Mouse (Mus musculus) hindbrain, embryonic 15.5 days (tissue): Measurements from ENCODE around the gene Etaa1. TPM values are rescaled to one million over a fixed set of nuclear protein-coding genes. Genes with fewer than 3 reads are reported as not detected.

Experiments used
- ATAC-seq: fragments of 200-750 bp; cut with Nextera tagmentation; 2 replicates; pipeline ENCODE4 v1.8.0; 2017; ENCODE audit warnings: low read depth, moderate number of reproducible peaks, moderate TSS enrichment; ENCODE audit not compliant: low FRiP score
- H3K27ac ChIP-seq: fragments of 300-500 bp; sonication (generic); replicated peaks from 2 replicates; pipeline ENCODE4 v1.5.1; 2015; ENCODE audit warnings: mild to moderate bottlenecking, inconsistent platforms
- H3K27me3 ChIP-seq: fragments of 300-500 bp; sonication (generic); 2 replicates; pipeline ENCODE4 v1.6.1; 2015; ENCODE audit warnings: control low read depth, inconsistent platforms
- H3K36me3 ChIP-seq: fragments of 300-500 bp; sonication (generic); 2 replicates; pipeline ENCODE4 v1.6.1; 2015; ENCODE audit warnings: control low read depth, inconsistent platforms
- H3K4me1 ChIP-seq: fragments of 300-500 bp; sonication (generic); replicated peaks from 2 replicates; pipeline ENCODE4 v1.6.1; 2015; ENCODE audit warnings: control low read depth, inconsistent platforms
- H3K4me2 ChIP-seq: fragments of 300-500 bp; sonication (generic); 2 replicates; pipeline ENCODE4 v1.6.1; 2015; ENCODE audit warnings: moderate library complexity, mild to moderate bottlenecking, inconsistent platforms
- H3K4me3 ChIP-seq: fragments of 300-500 bp; sonication (generic); 2 replicates; pipeline ENCODE4 v1.5.1; 2015; ENCODE audit warnings: mild to moderate bottlenecking, inconsistent platforms
- H3K9ac ChIP-seq: fragments of 300-500 bp; sonication (generic); 2 replicates; pipeline ENCODE4 v1.6.1; 2015; ENCODE audit warnings: inconsistent platforms
- H3K9me3 ChIP-seq: fragments of 300-500 bp; sonication (generic); 2 replicates; pipeline ENCODE4 v1.6.1; 2016; ENCODE audit warnings: control low read depth, inconsistent platforms
- WGBS: fragments of 180-500 bp; shearing (Covaris S2); methylation state at CpG from one replicate; pipeline ENCODE4 v1.1.7; 2015; 5-methylcytosine and 5-hydroxymethylcytosine counted together
- polyA plus RNA-seq: library from polyadenylated mRNA; unstranded; fragments of >200 nt; fragmentation: Nextera tagmentation; extraction: Ambion mirVana; gene quantifications from 2 replicates; pipeline ENCODE4 v1.2.1, GENCODE M21; 2015

Etaa1 gene
- 7.2 and 7.8 TPM in 2 replicates for polyA plus RNA-seq

DNA sequence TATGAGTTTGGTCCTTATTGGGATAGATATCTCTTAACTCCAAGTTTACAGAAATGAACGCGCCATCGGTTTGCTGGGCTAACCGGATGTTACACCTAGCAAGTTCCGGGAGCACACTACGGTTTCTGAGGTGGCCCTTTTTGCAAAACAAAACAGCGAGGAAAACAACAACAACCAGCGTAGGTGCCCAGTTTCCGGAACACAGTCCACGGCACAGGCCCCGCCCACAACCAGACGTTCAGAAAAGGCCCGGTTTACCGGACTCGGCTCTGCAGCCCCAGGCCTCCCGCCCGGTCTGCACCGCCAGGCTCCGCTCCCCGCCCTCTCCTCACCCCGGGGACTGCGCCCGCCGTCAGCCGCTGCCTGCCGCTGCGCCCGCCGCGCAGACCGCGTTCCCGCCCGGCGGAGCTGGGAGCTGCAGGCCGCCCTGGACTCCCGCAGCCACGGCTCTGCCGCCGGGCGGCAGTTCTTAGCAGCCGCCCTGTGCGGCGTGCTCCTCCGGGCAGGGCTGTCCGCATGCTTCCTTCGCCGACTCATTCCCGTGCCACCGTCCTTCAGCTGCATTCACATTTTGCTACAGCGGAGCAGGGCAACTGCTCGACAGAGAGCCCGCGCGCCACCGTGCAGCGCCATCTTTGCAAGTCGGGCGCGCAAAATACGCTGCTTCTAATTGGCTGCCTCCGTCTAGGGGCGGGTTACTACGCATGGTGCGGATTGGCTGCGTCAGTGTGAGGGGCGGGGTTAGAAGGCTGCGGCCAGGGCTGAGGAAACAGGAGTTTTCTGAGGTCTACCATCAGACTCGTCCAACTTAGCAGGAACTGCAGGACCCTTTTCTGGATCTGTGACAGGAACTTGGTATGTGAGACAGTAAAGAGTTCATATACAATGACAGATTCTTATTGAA, at the start of gene Etaa1:
Gene Etaa1 (minus strand): TSS at position 645 of the 904 bp plus-strand sequence.
- peak within 1 kb of the TSS; percentile 95 for H3K27ac ChIP-seq
- no peaks in the 10 kb centered on the region for H3K9me3 ChIP-seq
- under 1% methylated on average over 68 of the region's 69 CpGs for WGBS
- peak within 1 kb of the TSS; percentile 96 for H3K4me3 ChIP-seq
- no peaks in the 10 kb centered on the region for H3K27me3 ChIP-seq
- H3K4me2 ChIP-seq: peak within 1 kb of the TSS; percentile 74
- ATAC-seq: peak; percentile 99
- H3K4me1 ChIP-seq: peaks cover 24% of the 10 kb centered on the region
- H3K36me3 ChIP-seq: peaks cover 10% of the 10 kb centered on the region
- H3K9ac ChIP-seq: peak within 1 kb of the TSS; percentile 88

DNA sequence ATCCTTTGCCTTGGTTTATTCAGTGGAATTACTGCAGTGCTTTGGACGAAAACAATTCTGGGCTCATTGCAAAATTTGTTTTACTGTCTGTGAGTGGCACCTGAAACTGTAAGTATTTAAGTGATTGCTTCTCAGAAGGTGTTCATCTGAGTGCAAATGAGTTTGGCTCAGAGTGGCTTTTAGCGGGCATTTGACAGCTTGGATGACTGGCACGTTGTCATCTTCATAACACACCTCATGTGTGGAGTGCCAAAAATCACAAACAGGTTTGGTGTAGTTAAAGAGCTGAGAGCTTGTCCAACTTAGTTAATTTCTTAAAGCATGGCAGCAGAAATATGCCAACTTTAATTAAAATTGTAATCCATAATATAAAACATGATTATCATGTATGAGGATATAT, 40.5 kb upstream of the Etaa1 start:
- Histone ChIP-seq H3K4me3 (no peak overlapping the region), H3K4me1 (no peaks in the 10 kb centered on the region), H3K27ac (no peak overlapping the region), H3K36me3 (no peaks in the 10 kb centered on the region), H3K9me3 (no peaks in the 10 kb centered on the region), H3K4me2 (no peak overlapping the region), H3K9ac (no peak overlapping the region), H3K27me3 (no peaks in the 10 kb centered on the region)
- no peak for ATAC-seq
- WGBS: 89% methylated on average over 3 of the region's 3 CpGs

DNA sequence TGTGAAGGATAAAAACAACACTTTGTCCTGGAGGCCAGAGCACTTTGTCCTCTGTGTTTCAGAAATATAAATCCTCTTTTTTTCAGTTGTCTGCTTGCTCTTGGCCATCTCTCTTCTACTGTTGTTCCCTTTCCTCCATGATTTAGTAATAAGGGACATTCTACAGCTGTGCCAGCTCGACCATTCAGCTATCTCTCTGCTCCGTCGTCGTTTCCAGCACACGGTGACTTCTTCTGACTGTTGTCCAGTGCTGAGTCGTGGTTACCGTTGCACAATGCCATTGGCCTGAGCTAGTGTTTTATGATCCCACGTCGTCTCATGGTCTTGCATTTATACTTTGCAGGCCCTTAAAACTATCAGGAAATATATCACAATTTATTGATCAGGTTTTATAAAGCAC, 38.6 kb upstream of the Etaa1 start:
- Histone ChIP-seq H3K4me2 (no peak overlapping the region), H3K27ac (no peak overlapping the region), H3K9me3 (no peaks in the 10 kb centered on the region), H3K4me3 (no peak overlapping the region), H3K4me1 (no peaks in the 10 kb centered on the region), H3K36me3 (no peaks in the 10 kb centered on the region), H3K27me3 (no peaks in the 10 kb centered on the region), H3K9ac (no peak overlapping the region)
- whole genome bisulfite sequencing: 89% methylated on average over 9 of the region's 9 CpGs
- no peak for ATAC-seq

DNA sequence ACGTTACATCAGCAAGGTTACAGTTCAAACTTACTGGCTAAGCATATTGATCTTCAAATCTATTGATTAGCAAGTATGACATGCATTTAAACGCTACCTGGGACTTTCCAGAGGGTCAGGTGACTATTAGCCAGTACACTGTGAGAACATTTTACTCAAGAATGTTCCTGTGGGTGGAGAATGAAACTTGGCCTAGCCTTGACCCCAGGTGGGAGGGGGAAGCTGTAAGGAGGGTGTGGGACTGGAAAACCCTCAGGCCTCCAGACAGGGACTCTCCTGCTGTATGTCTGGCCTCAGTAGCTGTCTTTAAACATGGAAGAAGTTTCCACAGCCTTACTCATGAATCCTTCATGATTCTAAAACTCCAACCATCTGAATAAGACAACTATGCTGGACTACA, 29.7 kb upstream of the Etaa1 start:
- Histone ChIP-seq H3K27ac (no peak overlapping the region), H3K4me2 (no peak overlapping the region), H3K9ac (no peak overlapping the region), H3K4me1 (no peaks in the 10 kb centered on the region), H3K4me3 (no peak overlapping the region), H3K36me3 (no peaks in the 10 kb centered on the region), H3K9me3 (no peaks in the 10 kb centered on the region), H3K27me3 (no peaks in the 10 kb centered on the region)
- WGBS: 89% methylated on average over 2 of the region's 2 CpGs
- no peak for ATAC-seq

DNA sequence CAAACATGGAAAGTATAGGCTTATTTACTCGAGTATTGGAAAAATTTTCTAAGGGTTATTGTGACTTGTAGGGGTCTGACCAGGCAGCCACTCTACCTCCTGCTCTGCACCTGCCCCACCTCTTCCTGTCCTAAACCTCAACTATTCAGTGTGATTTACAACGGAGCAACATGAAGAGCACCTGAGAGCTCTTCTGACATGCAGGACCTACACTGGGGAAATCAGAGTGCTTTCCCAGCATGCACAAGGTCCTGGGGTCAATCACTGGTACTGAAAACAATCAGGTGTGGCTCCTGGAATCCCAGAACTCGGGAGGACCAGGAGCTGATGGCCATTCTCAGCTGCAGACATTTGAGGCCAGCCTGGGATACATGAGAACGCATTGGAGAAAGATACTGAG, 27.6 kb upstream of the Etaa1 start:
- no peak for ATAC-seq
- H3K27ac ChIP-seq: no peak overlapping the region

DNA sequence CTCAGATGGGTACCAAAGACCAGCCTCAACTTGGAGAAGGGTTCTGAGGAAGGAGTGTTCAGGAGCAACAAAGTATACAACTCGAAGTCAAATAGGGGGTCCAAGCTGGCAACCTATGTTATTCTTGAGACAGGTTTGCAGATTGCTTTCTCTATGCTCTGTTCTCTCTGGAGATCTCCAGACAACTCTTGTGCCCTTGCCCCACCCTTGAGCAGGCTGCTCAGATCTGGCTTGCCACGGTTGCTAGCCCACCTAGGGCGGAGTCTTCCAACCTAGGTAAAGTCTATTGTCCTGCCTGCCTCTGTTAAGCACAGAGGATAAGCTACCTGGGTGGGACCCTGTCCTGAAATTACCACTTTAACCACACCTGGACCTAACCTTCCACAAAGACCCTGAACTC, 21.9 kb upstream of the Etaa1 start:
- no peaks in the 10 kb centered on the region for H3K27me3 ChIP-seq
- no peaks in the 10 kb centered on the region for H3K4me1 ChIP-seq
- no peaks in the 10 kb centered on the region for H3K36me3 ChIP-seq
- H3K9me3 ChIP-seq: no peaks in the 10 kb centered on the region
- no peak overlapping the region for H3K4me3 ChIP-seq
- 77% methylated on average over 3 of the region's 3 CpGs for WGBS
- no peak overlapping the region for H3K4me2 ChIP-seq
- ATAC-seq: no peak
- no peak overlapping the region for H3K27ac ChIP-seq
- H3K9ac ChIP-seq: no peak overlapping the region

More for the DNA sequence above, 27.6 kb upstream of the Etaa1 start:
- Histone ChIP-seq H3K4me3 (no peak overlapping the region), H3K4me1 (no peaks in the 10 kb centered on the region), H3K4me2 (no peak overlapping the region), H3K9ac (no peak overlapping the region), H3K36me3 (no peaks in the 10 kb centered on the region), H3K9me3 (no peaks in the 10 kb centered on the region), H3K27me3 (no peaks in the 10 kb centered on the region)
- WGBS: 79% methylated on average over 4 of the region's 4 CpGs

DNA sequence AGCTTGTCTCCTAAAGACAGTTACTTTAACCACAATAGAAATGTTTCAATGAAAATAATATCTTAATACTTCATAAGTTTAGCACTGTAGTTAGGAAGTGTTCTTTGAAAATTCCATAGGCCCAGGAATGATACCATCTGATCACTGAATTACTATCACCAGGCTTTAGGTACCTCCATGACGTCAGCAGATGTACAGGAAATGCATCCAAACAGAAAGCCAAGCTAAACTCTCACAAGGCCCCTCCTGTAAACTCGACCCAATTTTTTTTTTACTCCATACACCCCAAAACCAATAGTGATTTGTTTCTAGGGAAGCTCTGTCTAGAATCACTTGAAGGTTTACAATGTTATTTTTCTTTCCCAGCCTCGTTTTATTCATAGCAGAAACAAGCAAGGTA, 884 bp downstream of the Etaa1 start:
- Histone ChIP-seq H3K9ac (peak overlapping the region; percentile 88), H3K9me3 (no peaks in the 10 kb centered on the region), H3K4me3 (peak overlapping the region; percentile 96), H3K27ac (peak overlapping the region; percentile 95), H3K4me2 (peak overlapping the region; percentile 74), H3K4me1 (peaks cover 24% of the 10 kb centered on the region), H3K27me3 (no peaks in the 10 kb centered on the region), H3K36me3 (peaks cover 10% of the 10 kb centered on the region)
- 2% methylated on average over 3 of the region's 3 CpGs for whole genome bisulfite sequencing
- no peak for ATAC-seq

DNA sequence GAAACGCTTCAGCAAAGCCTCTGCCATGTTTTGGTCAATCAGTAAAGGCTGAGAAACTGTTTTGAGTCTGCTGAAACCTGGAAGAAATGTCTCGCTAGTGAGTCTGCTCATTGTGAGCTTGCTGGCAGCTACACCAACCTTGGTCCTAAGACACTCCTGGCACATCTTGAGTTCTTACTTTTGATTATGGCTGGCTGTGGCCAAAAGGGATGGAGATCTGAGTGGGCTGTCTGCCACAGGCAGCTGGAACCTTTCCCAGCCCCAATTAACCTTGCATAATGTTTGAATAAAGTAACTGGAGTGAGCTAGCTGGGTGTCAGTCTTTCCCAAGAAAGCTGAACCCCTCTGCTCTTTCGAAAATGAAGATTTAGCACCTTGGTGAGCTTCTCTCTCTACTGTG, 2.3 kb downstream of the Etaa1 start:
- no peak overlapping the region for H3K27ac ChIP-seq
- H3K4me2 ChIP-seq: peak overlapping the region; percentile 74; the same call in 1 of the 2 replicates
- no peaks in the 10 kb centered on the region for H3K27me3 ChIP-seq
- no peaks in the 10 kb centered on the region for H3K9me3 ChIP-seq
- WGBS: 61% methylated on average over 3 of the region's 3 CpGs
- no peak overlapping the region for H3K4me3 ChIP-seq
- no peak for ATAC-seq
- H3K9ac ChIP-seq: no peak overlapping the region
- peaks cover 23% of the 10 kb centered on the region for H3K36me3 ChIP-seq
- H3K4me1 ChIP-seq: peaks cover 24% of the 10 kb centered on the region

DNA sequence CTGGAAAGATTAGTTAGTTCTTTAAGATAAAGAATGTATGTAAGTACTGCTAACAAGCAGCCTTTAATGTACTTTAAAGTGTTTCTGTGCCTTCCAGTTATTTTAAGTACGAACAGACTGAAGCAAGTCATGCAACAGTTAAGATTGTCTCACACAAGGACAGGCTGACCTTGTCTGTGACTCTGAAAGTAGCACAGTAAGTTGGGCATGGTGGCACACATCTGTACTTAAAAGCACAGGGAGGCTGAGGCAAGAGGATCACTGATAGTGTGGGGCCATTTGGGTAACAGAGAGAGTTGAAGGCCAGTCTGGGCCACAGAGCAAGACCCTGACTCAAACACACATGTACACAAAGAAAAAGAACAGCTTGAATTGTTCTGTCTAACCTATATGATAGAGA, 14.5 kb downstream of the Etaa1 start:
- Histone ChIP-seq H3K9ac (no peak overlapping the region), H3K4me2 (no peak overlapping the region), H3K4me3 (no peak overlapping the region), H3K27me3 (no peaks in the 10 kb centered on the region), H3K36me3 (peaks cover 9% of the 10 kb centered on the region; the same call in 1 of the 2 replicates), H3K27ac (no peak overlapping the region), H3K4me1 (0 out of 2 replicates have a peak, but pooled peaks cover 3% of the 10 kb centered on the region), H3K9me3 (0 out of 2 replicates have a peak, but pooled peaks cover 3% of the 10 kb centered on the region)
- ATAC-seq: no peak
- whole genome bisulfite sequencing: 92% methylated on average over 1 of the region's 1 CpGs

DNA sequence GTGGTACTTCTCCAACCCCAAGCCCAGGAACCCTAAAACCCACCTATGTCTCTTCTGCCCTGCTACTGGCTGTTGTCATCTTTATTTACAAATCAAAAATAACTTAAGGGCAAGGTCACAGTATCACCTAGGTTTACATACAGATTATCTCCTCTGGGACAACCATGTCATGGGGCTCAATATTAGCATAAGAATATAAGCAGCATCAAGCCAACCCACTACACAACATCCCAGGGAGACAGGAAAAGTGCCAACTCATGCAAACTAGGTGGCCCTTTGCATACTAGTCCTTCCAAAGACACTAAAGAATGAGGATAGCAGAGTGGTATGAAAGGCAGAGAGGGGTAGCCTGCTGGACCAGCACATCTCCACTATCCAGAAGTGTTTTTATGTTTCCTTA, 15.7 kb downstream of the Etaa1 start:
- ATAC-seq: no peak
- Histone ChIP-seq H3K27me3 (no peaks in the 10 kb centered on the region), H3K36me3 (peaks cover 9% of the 10 kb centered on the region; the same call in 1 of the 2 replicates), H3K9me3 (0 out of 2 replicates have a peak, but pooled peaks cover 3% of the 10 kb centered on the region), H3K27ac (no peak overlapping the region), H3K9ac (no peak overlapping the region), H3K4me2 (no peak overlapping the region), H3K4me1 (no peaks in the 10 kb centered on the region), H3K4me3 (no peak overlapping the region)

DNA sequence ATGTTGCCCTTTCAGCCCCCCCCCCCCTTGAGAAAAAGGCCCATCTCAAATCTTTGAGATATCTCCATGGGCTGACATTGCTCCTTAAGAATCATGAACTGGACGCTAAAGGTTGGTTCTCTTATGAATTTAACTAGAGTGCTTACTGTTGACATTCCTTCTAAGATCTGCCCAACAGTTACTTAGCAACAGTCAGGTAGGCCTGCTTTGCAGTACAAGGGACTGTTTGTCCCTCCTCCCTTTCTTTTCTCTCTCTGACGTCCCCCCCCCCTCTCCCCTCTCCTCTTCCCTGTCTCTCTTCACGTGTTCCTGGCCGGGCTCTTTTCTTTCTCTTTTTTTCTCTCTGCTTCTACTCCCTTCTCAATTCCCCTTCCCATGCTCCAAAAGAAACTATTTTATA, 35.8 kb downstream of the Etaa1 start:
- Histone ChIP-seq H3K9me3 (no peaks in the 10 kb centered on the region), H3K9ac (no peak overlapping the region), H3K4me3 (no peak overlapping the region), H3K4me2 (no peak overlapping the region), H3K27ac (no peak overlapping the region), H3K36me3 (no peaks in the 10 kb centered on the region), H3K27me3 (no peaks in the 10 kb centered on the region), H3K4me1 (no peaks in the 10 kb centered on the region)
- 57% methylated on average over 4 of the region's 4 CpGs for WGBS
- ATAC-seq: no peak

DNA sequence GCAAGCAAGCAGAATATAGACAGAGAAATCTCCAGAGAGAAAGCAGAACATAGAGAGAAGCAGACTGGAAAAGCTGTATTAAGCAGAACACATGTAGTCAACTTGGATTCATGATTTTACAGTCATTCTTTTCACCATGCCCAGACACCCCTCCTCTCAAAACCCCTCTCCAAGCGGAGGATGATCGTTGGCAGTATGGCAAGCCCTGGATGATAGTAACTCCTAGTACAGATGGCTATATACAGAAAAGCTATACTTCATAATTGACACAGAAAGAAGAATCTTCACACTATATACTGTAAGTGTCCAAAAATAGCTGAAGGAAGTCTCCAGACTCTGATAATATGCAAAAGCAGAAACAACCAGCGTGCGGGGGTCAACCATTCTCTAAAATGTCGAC, 36.6 kb downstream of the Etaa1 start:
- no peak overlapping the region for H3K4me3 ChIP-seq
- no peak overlapping the region for H3K9ac ChIP-seq
- H3K4me2 ChIP-seq: no peak overlapping the region
- 93% methylated on average over 5 of the region's 5 CpGs for WGBS
- no peaks in the 10 kb centered on the region for H3K9me3 ChIP-seq
- H3K27me3 ChIP-seq: no peaks in the 10 kb centered on the region
- H3K36me3 ChIP-seq: no peaks in the 10 kb centered on the region
- H3K4me1 ChIP-seq: no peaks in the 10 kb centered on the region
- ATAC-seq: no peak
- H3K27ac ChIP-seq: no peak overlapping the region
